Mouse (Mus musculus) cortical plate, adult 2 months (tissue): ENCODE data around the gene Hsf5.

ENCODE experiments used
- CTCF ChIP-seq: fragments of 200-500 bp; IDR thresholded peaks from 2 replicates; pipeline ENCODE4 v1.5.1; 2011; ENCODE audit warnings: mild to moderate bottlenecking, control low read depth, low read length; ENCODE audit not compliant: insufficient read depth; ENCODE audit errors: extremely low read depth
- POLR2A ChIP-seq: fragments of 200-500 bp; IDR thresholded peaks from 2 replicates; pipeline ENCODE4 v1.6.1; 2011; ENCODE audit warnings: mild to moderate bottlenecking, low read length, control low read depth; ENCODE audit not compliant: insufficient read depth; ENCODE audit errors: extremely low read depth

GRCm38 (mm10) chr11:87682096-87682495 is 65.1 kb downstream of the Hsf5 start:
- TF ChIP-seq CTCF (no peak), POLR2A (no peak)
